Mouse (Mus musculus): ENCODE data around the gene 9130023H24Rik.
A peak's percentile ranks its signal among the peaks of the same experiment; 100 is the strongest.

9130023H24Rik gene

GRCm38 (mm10) chr7:128237927-128238778, at the start of gene 9130023H24Rik:
Gene 9130023H24Rik, minus strand, starts transcription at chr7:128238031.
- peak; percentile 99 for DNase-seq (ENCODE audit: low read depth, low spot score)

- no peak for DNase-seq (ENCODE audit: low read depth, low spot score)
These were observed 47.2 kb upstream of the 9130023H24Rik start for GRCm38 (mm10) chr7:128285060-128285459.

GRCm38 (mm10) chr7:128284047-128284446, 46.2 kb upstream of the 9130023H24Rik start:
- DNase-seq (ENCODE audit: low read depth, low spot score): no peak

GRCm38 (mm10) chr7:128282532-128283244, 44.9 kb upstream of the 9130023H24Rik start:
- no peak for DNase-seq (ENCODE audit: low read depth, low spot score)

- DNase-seq (ENCODE audit: low read depth, low spot score): no peak
These were observed 43.9 kb upstream of the 9130023H24Rik start for GRCm38 (mm10) chr7:128281765-128282164.

GRCm38 (mm10) chr7:128279750-128280149, 41.9 kb upstream of the 9130023H24Rik start:
- DNase-seq (ENCODE audit: low read depth, low spot score): no peak

- peak; percentile 59 for DNase-seq (ENCODE audit: low read depth, low spot score)
These were observed 38.2 kb upstream of the 9130023H24Rik start for GRCm38 (mm10) chr7:128276051-128276450.

- no peak for DNase-seq (ENCODE audit: low read depth, low spot score)
These were observed 33.7 kb upstream of the 9130023H24Rik start for GRCm38 (mm10) chr7:128271496-128271895.

- DNase-seq (ENCODE audit: low read depth, low spot score): peak; percentile 60
These were observed 32.6 kb upstream of the 9130023H24Rik start for GRCm38 (mm10) chr7:128270431-128270850.

GRCm38 (mm10) chr7:128267813-128268212, 30.0 kb upstream of the 9130023H24Rik start:
- DNase-seq (ENCODE audit: low read depth, low spot score): no peak

- no peak for DNase-seq (ENCODE audit: low read depth, low spot score)
These were observed 29.6 kb upstream of the 9130023H24Rik start for GRCm38 (mm10) chr7:128267391-128267790.

GRCm38 (mm10) chr7:128266056-128266455, 28.2 kb upstream of the 9130023H24Rik start:
- no peak for DNase-seq (ENCODE audit: low read depth, low spot score)

GRCm38 (mm10) chr7:128265411-128265810, 27.6 kb upstream of the 9130023H24Rik start, which contains the start of gene Slc5a2:
Gene Slc5a2, plus strand, starts transcription at chr7:128265657.
- no peak for DNase-seq (ENCODE audit: low read depth, low spot score)

GRCm38 (mm10) chr7:128256783-128257334, 19.0 kb upstream of the 9130023H24Rik start:
- no peak for DNase-seq (ENCODE audit: low read depth, low spot score)

- DNase-seq (ENCODE audit: low read depth, low spot score): no peak
These were observed 17.9 kb upstream of the 9130023H24Rik start for GRCm38 (mm10) chr7:128255757-128256156.

GRCm38 (mm10) chr7:128254978-128255377, 17.1 kb upstream of the 9130023H24Rik start:
- no peak for DNase-seq (ENCODE audit: low read depth, low spot score)

- peak; percentile 60 for DNase-seq (ENCODE audit: low read depth, low spot score)
These were observed 14.8 kb upstream of the 9130023H24Rik start for GRCm38 (mm10) chr7:128252609-128253008.

GRCm38 (mm10) chr7:128251946-128252345, 14.1 kb upstream of the 9130023H24Rik start:
- no peak for DNase-seq (ENCODE audit: low read depth, low spot score)

GRCm38 (mm10) chr7:128249998-128250397, 12.2 kb upstream of the 9130023H24Rik start:
- DNase-seq (ENCODE audit: low read depth, low spot score): no peak

GRCm38 (mm10) chr7:128248081-128249042, 10.5 kb upstream of the 9130023H24Rik start:
- no peak for DNase-seq (ENCODE audit: low read depth, low spot score)

GRCm38 (mm10) chr7:128247443-128247842, 9.6 kb upstream of the 9130023H24Rik start:
- DNase-seq (ENCODE audit: low read depth, low spot score): peak; percentile 84
